Mouse (Mus musculus) thymus, adult 2 months (tissue): ENCODE measurements around the gene Kpna2. TPM values are rescaled to one million over a fixed set of nuclear protein-coding genes. Genes with fewer than 3 reads are reported as not detected.
A peak's percentile ranks its signal among the peaks of the same experiment; 100 is the strongest.
"Not testable (repeated sequence)": the region's sequence is repeated elsewhere in the genome, so short reads cannot be mapped to it uniquely, and the experiment has no call there.

Source experiments
- DNase-seq: peaks from one replicate; pipeline ENCODE4 v3.0.0; 2021
- H3K27ac ChIP-seq: fragments of 200-500 bp; 2 replicates; pipeline ENCODE4 v1.5.1; 2012; ENCODE audit warnings: low read length, control low read depth; ENCODE audit not compliant: control insufficient read depth, insufficient read depth
- H3K27me3 ChIP-seq: fragments of 200-500 bp; 2 replicates; pipeline ENCODE4 v1.6.1; 2012; ENCODE audit warnings: mild to moderate bottlenecking, low read length, moderate library complexity, mixed read lengths; ENCODE audit not compliant: control insufficient read depth, insufficient read depth
- H3K36me3 ChIP-seq: fragments of 200-500 bp; 2 replicates; pipeline ENCODE4 v1.6.1; 2012; ENCODE audit warnings: mild to moderate bottlenecking, low read length, moderate library complexity; ENCODE audit not compliant: control insufficient read depth, insufficient read depth
- H3K4me1 ChIP-seq: fragments of 200-500 bp; replicated peaks from 2 replicates; pipeline ENCODE4 v1.6.1; 2012; ENCODE audit warnings: low read length; ENCODE audit not compliant: control insufficient read depth, insufficient read depth
- H3K4me3 ChIP-seq: fragments of 200-500 bp; 2 replicates; pipeline ENCODE4 v1.5.1; 2012; ENCODE audit warnings: mild to moderate bottlenecking, low read length, control low read depth, moderate library complexity; ENCODE audit not compliant: control insufficient read depth, insufficient read depth
- CTCF ChIP-seq: fragments of 200-500 bp; IDR thresholded peaks from 2 replicates; pipeline ENCODE4 v1.5.1; 2012; ENCODE audit warnings: mild to moderate bottlenecking, control low read depth, low read length, moderate library complexity, borderline replicate concordance; ENCODE audit not compliant: control insufficient read depth, poor library complexity, insufficient read depth; ENCODE audit errors: extremely low read depth
- POLR2A ChIP-seq: fragments of 200-500 bp; IDR thresholded peaks from 2 replicates; pipeline ENCODE4 v1.6.1; 2012; ENCODE audit warnings: mild to moderate bottlenecking, low read length, control low read depth, moderate library complexity; ENCODE audit not compliant: control insufficient read depth, poor library complexity, insufficient read depth; ENCODE audit errors: extremely low read depth
- WGBS: fragments of 180-500 bp; shearing (Covaris S2); methylation state at CpG from one replicate; pipeline ENCODE4 v1.1.7; 2018; 5-methylcytosine and 5-hydroxymethylcytosine counted together
- polyA plus RNA-seq: library from polyadenylated mRNA; depleted of rRNA; stranded (reverse); fragments of >200 nt; gene quantifications from 2 replicates; pipeline ENCODE4 v1.2.3, GENCODE M21; 2012

Gene Kpna2
- polyA plus RNA-seq, 1 experiment, result 134 TPM

- H3K27ac ChIP-seq, result no peak overlapping the region
Observed at GRCm38 (mm10) chr11:106999949-107000513, 690 bp upstream of the Kpna2 start.

DNA sequence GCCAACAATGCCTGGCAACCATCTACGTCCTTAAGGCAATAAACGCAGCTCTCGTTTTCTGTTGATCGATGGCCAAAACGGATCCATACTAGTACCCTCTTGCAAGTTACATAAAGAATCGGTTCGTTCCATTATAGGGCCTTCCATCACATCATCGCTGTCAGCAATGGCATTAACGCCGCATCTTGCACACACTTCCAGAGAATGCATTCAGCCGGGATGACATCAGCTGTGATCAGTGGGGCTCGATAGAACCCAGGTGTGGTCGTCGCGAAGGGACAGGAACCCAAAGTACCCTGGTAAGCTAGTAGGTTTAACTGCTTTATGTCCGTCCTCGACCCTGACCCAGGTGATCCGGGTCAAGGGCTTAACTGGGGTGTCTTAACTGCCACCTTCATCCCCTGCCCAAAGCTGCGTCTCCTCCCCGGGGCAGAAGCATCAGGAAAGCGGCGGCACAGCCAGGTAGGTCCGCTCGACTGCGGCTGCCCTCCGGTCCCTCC, 640 bp downstream of the Kpna2 start:
- no peak overlapping the region for H3K27ac ChIP-seq
- H3K27me3 ChIP-seq, result no peaks in the 10 kb centered on the region
- H3K4me1 ChIP-seq, result peaks cover 5% of the 10 kb centered on the region
- TF ChIP-seq POLR2A (no peak), CTCF (no peak)
- peaks cover 28% of the 10 kb centered on the region for H3K36me3 ChIP-seq
- no peak for DNase-seq
- WGBS, result under 1% methylated on average over 26 of the region's 26 CpGs
- H3K4me3 ChIP-seq, result peak overlapping the region; percentile 93

More at GRCm38 (mm10) chr11:106999949-107000513, 690 bp upstream of the Kpna2 start:
- Histone ChIP-seq H3K4me3 (no peak overlapping the region), H3K36me3 (peaks cover 15% of the 10 kb centered on the region), H3K4me1 (peaks cover 5% of the 10 kb centered on the region), H3K27me3 (no peaks in the 10 kb centered on the region)
- no peak for DNase-seq
- TF ChIP-seq CTCF, result no peak
- no peak for TF ChIP-seq POLR2A
- WGBS, result 87% methylated on average over 9 of the region's 9 CpGs

DNA sequence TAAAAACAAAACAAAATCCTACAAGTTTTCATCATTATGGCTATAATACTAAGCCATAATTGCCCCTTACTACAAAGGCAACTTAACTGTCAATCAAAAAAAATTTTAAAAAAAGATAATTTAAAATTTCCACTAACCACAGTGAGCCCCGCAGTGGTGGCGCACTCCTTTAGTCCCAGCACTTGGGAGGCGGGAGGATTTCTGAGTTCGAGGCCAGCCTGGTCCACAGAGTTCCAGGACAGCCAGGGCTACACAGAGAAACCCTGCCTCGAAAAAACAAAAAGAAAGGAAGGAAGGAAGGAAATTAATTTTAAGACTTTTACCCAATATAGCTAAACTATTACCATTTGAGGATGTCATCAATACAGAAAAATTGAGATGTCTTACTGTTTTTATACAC, 1.4 kb downstream of the Kpna2 start:
- Histone ChIP-seq H3K27ac (no peak overlapping the region), H3K36me3 (peaks cover 35% of the 10 kb centered on the region), H3K27me3 (no peaks in the 10 kb centered on the region), H3K4me3 (0 out of 2 replicates have a peak overlapping the region, but pooled peaks have one; percentile 5), H3K4me1 (peaks cover 5% of the 10 kb centered on the region)
- no peak for TF ChIP-seq CTCF
- no peak for TF ChIP-seq POLR2A
- 42% methylated on average over 5 of the region's 5 CpGs for WGBS
- no peak for DNase-seq

- not testable (repeated sequence) for DNase-seq, H3K4me3 ChIP-seq, H3K27ac ChIP-seq, H3K27me3 ChIP-seq, H3K4me1 ChIP-seq
- WGBS, result 94% methylated on average over 7 of the region's 7 CpGs
- peaks cover 47% of the 10 kb centered on the region for H3K36me3 ChIP-seq
Observed at GRCm38 (mm10) chr11:106996492-106996891, 2.8 kb downstream of the Kpna2 start.

DNA sequence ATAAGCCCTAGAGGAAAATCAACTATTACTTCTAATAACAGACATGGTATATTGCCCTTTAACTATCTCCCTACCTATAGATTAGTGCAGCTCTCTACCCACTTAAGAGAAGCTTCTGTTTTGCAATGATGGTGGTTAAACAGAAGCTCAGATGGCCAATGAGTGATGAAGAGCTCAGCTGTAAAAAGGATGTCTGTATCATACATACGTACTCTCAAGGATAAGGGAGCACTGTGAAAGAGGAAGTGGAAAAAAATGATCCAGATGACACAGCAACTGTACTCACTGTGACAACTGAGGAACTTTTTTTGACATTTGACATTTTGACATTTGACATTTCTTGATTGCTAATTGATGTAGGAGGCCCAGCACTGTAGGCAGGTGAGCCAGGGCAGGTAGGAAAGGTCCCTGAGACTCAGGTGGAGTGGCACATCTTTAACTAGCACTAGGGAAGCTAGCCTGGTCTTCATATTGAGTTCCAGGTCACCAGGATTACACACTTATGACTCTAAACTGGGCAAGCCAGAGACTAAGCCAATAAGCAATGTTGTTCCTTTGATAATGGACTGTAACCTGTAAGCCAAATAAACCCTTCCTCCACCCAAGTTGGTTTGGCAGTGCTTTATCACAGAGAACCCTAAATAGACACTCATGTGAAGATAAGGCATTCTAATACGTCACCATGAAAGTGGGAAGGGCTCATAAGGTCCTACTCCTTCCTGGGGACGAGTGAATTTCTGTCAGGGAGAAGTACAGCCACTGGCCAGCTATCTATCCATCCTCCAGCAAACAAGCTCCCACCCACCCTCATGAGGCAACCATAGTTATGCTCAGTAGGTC, 4.9 kb downstream of the Kpna2 start:
- Histone ChIP-seq H3K27me3 (no peaks in the 10 kb centered on the region), H3K27ac (no peak overlapping the region), H3K4me3 (no peak overlapping the region), H3K4me1 (peaks cover 5% of the 10 kb centered on the region), H3K36me3 (peaks cover 67% of the 10 kb centered on the region)
- 85% methylated on average over 3 of the region's 3 CpGs for WGBS
- TF ChIP-seq CTCF, result no peak
- no peak for TF ChIP-seq POLR2A
- DNase-seq, result no peak

DNA sequence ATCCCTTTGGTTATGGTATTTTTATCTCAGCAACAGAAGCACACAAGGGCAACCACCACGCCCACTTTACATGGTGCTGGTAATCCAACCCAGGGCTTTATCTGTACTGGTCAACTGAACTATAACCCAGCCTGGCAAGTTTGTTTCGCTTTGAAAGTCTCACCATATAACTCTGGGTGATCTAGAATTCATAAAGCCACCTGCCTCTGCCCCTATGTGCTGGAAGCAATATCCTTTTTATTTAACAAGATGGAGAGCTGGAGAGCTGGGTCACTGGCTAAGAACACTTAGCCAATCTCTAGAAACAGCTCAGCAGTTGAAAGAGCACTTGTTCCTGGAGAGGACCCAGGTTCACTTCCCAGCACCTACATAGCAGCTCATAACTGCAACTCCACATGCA, 12.0 kb downstream of the Kpna2 start:
- no peaks in the 10 kb centered on the region for H3K27me3 ChIP-seq
- H3K27ac ChIP-seq, result no peak overlapping the region
- no peak overlapping the region for H3K4me3 ChIP-seq
- H3K4me1 ChIP-seq, result no peaks in the 10 kb centered on the region
- TF ChIP-seq CTCF (no peak), POLR2A (no peak)
- no peak for DNase-seq
- H3K36me3 ChIP-seq, result peaks cover 51% of the 10 kb centered on the region
- 97% methylated on average over 2 of the region's 2 CpGs for WGBS

DNA sequence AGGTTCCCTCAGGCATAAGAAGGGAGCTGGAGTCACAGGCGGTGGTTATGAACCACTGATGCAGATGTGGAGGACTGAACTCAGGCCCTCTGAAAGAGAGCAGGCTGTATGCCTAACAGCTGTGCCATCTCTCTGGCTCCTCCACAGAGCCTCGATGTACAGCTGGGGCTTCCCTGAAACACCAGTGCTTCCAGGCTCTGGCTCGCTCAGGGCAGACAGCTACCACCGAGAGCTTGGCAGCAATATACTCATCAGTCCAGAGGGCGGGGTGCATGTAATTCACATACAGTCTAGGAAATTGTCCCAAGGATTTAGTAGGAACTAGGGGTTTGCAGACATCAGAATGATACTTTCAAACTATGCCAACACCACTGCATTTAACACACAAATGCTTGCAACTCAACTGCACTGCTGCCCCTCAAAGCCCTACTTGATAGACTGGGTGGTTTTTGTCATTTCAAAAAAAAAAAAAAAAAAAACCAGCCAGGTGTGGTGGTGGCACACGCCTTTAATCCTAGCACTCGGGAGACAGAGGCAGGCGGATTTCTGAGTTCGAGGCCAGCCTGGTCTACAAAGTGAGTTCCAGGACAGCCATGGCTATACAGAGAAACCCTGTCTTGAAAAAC, 13.2 kb downstream of the Kpna2 start:
- not testable (repeated sequence) for DNase-seq, H3K27me3 ChIP-seq, H3K4me3 ChIP-seq, H3K27ac ChIP-seq, H3K4me1 ChIP-seq
- WGBS, result 88% methylated on average over 9 of the region's 9 CpGs
- peaks cover 40% of the 10 kb centered on the region for H3K36me3 ChIP-seq
